Mouse (Mus musculus) layer of hippocampus, adult 8-10 months (tissue): ENCODE results near the gene Traf3ip3. TPM values are rescaled to one million over a fixed set of nuclear protein-coding genes. Genes with fewer than 3 reads are reported as not detected.
A peak's percentile ranks its signal among the peaks of the same experiment; 100 is the strongest.

Experiments used
- DNase-seq, 2 experiments: peaks; one replicate each; pipeline ENCODE4 v3.0.0; 2022; ENCODE audit warnings: low spot score in 2 of 2
- total RNA-seq, 4 experiments: library from RNA; stranded (reverse); gene quantifications; 2 replicates each; pipeline ENCODE4 v1.2.4; 2022

Gene Traf3ip3
- total RNA-seq, 4 experiments from 2014 or later: 1.2 to 8.0 (median 5.2) TPM

GRCm38 (mm10) chr1:193207503-193207902 is 6.0 kb upstream of the Traf3ip3 start, which contains the start of gene Lamb3:
Gene Lamb3 (plus strand): TSS chr1:193207699.
- no peak for DNase-seq

- no peak for DNase-seq
Observed at GRCm38 (mm10) chr1:193205431-193205830, 3.9 kb upstream of the Traf3ip3 start.

- DNase-seq: no peak
Observed at GRCm38 (mm10) chr1:193203821-193204220, 2.3 kb upstream of the Traf3ip3 start.

- DNase-seq: no peak
Observed at GRCm38 (mm10) chr1:193200640-193201382, 692 bp downstream of the Traf3ip3 start.

GRCm38 (mm10) chr1:193198312-193198711 is 3.2 kb downstream of the Traf3ip3 start:
- no peak for DNase-seq

- no peak for DNase-seq
Observed at GRCm38 (mm10) chr1:193197494-193198205, 3.9 kb downstream of the Traf3ip3 start.

- DNase-seq: no peak
Observed at GRCm38 (mm10) chr1:193195169-193195810, 6.2 kb downstream of the Traf3ip3 start.

- DNase-seq: no peak
Observed at GRCm38 (mm10) chr1:193194416-193195140, 6.9 kb downstream of the Traf3ip3 start.

GRCm38 (mm10) chr1:193191675-193192283 is 9.7 kb downstream of the Traf3ip3 start:
- DNase-seq: no peak

GRCm38 (mm10) chr1:193189771-193190170 is 11.7 kb downstream of the Traf3ip3 start:
- no peak for DNase-seq

GRCm38 (mm10) chr1:193189151-193189621 is 12.3 kb downstream of the Traf3ip3 start:
- peak in 1 of 2 experiments; percentile 30 for DNase-seq

- no peak for DNase-seq
Observed at GRCm38 (mm10) chr1:193188257-193188656, 13.2 kb downstream of the Traf3ip3 start.

GRCm38 (mm10) chr1:193181104-193181503 is 20.4 kb downstream of the Traf3ip3 start:
- DNase-seq: no peak

- DNase-seq: no peak
Observed at GRCm38 (mm10) chr1:193174143-193174733, 27.3 kb downstream of the Traf3ip3 start.

- DNase-seq: no peak
Observed at GRCm38 (mm10) chr1:193173810-193174129, 27.7 kb downstream of the Traf3ip3 start.

GRCm38 (mm10) chr1:193172991-193173809 is 28.3 kb downstream of the Traf3ip3 start:
- DNase-seq: peak; percentile 96

- DNase-seq: no peak
Observed at GRCm38 (mm10) chr1:193169856-193170255, 31.6 kb downstream of the Traf3ip3 start.

GRCm38 (mm10) chr1:193169228-193169627 is 32.3 kb downstream of the Traf3ip3 start:
- no peak for DNase-seq

- DNase-seq: no peak
Observed at GRCm38 (mm10) chr1:193167746-193168145, 33.8 kb downstream of the Traf3ip3 start, which contains the start of gene A130010J15Rik. Gene A130010J15Rik (plus strand): TSS chr1:193168046.
